Mouse (Mus musculus): ENCODE results near the gene Thbs3.

Thbs3 gene

DNA sequence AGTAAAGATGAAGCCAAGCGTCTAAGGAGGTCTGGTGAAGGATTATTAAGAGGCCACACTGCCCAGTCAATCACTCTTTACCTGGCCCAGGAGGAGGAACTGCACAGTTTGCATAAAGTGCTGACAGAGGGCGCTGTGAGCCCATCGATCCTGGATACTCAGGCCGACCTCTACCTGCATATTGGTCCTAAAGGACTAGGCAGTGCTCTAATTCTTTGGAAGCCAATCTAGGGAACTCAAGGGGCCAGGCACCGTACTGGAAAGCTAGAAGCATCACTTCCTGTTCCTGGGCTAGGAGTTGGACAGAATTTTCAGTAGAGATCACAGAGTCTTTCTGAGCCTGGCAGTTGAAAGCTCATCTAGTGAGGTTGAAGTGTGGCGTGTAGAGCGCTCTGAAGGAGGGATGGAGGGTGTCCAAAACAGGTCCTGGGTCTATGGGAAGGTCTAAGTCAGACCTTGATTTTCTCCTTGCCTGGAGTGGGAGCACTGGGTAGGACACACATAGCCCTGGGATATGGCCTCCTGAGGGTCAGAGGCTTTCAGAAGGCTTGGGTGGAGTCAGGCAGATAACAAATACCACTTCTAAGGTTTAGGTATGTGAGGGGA, 35.6 kb downstream of the Thbs3 start:
- peak; percentile 78 to 81 for DNase-seq (ENCODE audit: low spot score in 2 of 2)

DNA sequence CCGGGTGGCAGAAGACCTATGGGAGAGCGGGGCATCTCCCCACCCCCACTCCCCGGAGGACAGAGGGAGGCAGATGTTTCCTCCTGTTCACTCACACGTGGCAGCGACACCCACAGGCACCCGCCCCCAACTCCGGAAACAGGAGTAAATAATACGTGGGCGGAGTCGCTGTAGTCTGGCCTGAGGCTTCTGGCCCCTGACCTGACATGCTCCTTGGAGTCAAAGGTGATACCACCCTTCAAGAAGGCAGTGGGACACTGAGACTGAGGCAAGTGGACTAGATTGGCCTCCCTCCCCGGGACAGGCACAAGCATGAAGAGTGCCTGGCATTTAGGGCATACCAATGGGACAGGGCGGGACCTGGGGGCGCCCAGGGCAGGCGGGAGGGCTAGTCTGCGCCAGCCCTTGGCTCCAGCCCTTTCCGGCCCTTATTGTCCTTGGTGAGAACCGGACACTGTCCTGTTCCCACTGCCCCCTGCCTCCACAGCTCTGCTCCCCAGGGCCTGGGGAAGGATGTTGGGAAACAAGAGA, 36.5 kb downstream of the Thbs3 start:
- peak; percentile 91 to 93 for DNase-seq (ENCODE audit: low spot score in 2 of 2)

DNA sequence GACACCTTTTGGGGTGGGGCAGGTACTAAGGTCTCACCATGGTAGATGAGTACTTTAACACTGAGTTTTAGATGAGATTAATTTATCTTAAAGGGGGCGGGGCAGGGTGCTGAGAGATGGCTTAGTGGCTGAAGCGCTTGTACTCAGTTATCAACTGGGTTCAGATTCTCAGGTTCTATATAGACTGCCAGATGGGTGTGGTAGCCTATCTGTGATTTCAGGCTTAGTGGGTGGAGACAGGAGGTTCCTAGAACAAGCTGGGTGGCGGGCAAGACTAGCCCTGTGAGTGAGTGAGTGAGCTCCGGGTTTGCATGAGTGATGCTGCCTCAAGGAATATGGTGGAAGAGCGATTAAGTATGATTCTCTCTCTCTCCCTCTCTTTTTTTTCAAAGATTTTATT, 40.0 kb downstream of the Thbs3 start:
- DNase-seq (ENCODE audit: low spot score in 2 of 2) = no peak

DNA sequence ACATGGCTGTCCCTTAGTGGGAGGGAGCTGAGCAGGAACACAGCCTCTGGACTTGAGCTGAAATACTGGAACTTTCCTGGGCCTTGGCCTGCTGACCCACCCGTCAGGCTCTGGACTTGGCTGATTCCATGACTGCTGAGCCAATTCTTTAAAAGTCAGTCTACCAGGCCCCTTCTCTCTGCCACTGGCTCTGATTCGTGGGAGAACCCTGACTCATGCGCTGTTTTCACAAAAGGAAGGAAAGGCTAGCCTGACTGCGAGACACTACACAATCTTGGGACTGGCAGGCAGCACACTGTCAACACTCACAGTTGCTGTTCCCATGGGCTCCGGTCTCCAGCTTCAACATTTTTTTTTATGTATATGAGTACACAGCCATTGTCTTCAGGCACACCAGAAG, 41.2 kb downstream of the Thbs3 start:
- DNase-seq (ENCODE audit: low spot score in 2 of 2) = no peak

DNA sequence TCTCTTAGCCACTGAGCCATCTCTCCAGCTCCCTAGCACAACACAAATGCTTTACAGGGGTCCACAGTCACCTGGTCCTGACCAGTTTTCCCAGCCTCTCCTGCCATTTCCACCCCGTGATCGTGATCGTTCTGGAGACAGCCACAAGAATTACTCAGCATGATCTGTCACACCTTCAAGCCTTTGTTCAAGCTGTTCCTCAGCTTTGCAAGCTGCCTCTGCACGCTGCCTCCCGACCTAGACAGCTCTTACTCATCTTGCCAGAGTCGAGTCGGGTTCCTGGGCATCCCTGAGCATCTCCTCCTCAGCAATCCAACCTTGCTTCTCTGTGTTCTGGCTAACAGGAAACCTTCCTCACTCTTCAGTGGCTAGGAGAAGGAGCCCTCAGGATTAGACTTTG, 44.1 kb downstream of the Thbs3 start, which contains the start of gene Dpm3:
Gene Dpm3 (plus strand): TSS at position 283 of the 400 bp plus-strand sequence.
- DNase-seq (ENCODE audit: low spot score in 2 of 2) = no peak

DNA sequence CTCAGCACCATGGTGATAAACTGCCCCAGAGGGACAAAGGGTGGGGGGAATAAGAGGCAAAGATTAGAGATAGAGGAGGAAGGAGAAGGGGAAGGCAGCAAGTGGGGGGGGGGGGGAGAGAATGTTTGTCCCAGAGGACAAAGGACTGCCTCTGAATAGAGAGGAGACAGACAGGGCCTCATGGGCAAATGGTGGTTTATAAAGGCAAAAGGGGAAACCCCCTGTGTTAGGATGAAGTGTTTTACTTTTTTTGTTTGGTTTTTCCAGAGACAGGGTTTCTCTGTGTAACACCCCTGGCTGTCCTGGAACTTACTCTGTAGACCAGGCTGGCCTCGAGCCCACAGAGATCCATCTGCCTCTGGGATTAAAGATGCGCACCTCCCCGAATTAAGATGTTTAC, 45.2 kb downstream of the Thbs3 start:
- no peak for DNase-seq (ENCODE audit: low spot score in 2 of 2)

DNA sequence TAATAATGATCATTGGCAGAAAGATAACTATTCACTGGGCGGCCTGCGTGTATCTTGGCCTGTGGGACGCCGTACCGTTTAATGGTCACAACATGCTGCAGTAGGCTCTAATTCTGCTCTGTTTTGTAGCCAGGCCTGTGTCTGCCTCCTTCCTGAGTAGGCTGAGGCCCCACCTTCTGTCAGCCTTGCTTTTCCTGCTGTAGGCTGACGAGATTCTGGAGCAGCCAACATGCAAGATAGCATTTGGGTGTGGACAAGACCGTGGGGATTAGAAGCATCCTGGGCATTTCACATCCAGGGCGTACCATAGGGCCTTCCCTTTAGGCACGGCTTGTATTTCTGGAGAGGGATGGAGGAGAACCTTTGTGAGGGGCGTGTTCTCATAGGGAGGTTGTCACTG, 47.4 kb downstream of the Thbs3 start:
- no peak for DNase-seq (ENCODE audit: low spot score in 2 of 2)

DNA sequence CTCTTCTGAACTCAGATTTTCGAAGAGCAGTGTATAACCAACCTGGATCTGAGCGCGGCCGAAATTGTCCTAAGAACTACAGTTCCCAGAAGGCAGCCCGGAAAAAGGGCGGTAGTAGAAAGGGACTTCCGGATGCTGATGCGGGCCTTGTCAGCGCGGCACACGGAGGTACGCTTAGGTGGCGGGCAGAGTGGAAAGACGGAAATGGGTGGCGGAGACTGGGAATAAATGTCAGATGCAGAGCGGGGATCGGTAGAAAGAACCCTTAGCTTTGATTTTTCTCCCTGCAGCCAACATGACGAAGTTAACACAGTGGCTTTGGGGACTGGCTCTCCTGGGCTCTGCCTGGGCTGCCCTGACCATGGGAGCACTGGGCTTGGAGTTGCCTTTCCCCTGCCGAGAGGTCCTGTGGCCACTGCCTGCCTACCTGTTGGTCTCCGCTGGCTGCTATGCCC, 51.5 kb downstream of the Thbs3 start:
- DNase-seq (ENCODE audit: low spot score in 2 of 2) = peak; percentile 79 to 82

DNA sequence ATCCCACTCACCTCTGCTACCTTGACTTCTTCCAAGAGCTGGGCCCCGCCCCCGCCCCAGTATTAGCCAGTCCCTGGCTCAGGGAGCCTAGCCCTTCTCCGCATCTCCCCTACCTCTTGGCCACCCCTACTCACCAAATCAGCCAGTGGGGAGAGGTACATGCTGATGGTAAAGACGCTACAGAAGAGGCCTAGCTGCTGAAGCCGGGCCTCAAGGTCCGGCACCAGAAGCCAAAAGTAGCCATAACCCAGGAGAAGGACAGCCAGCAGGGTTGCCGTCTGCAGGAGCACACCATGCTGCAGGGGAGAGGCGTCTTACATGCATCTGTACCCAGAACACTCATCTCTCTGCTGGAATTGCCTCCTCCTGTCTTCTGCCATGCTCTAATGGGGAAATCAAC, 53.9 kb downstream of the Thbs3 start:
- DNase-seq (ENCODE audit: low spot score in 2 of 2) = no peak

DNA sequence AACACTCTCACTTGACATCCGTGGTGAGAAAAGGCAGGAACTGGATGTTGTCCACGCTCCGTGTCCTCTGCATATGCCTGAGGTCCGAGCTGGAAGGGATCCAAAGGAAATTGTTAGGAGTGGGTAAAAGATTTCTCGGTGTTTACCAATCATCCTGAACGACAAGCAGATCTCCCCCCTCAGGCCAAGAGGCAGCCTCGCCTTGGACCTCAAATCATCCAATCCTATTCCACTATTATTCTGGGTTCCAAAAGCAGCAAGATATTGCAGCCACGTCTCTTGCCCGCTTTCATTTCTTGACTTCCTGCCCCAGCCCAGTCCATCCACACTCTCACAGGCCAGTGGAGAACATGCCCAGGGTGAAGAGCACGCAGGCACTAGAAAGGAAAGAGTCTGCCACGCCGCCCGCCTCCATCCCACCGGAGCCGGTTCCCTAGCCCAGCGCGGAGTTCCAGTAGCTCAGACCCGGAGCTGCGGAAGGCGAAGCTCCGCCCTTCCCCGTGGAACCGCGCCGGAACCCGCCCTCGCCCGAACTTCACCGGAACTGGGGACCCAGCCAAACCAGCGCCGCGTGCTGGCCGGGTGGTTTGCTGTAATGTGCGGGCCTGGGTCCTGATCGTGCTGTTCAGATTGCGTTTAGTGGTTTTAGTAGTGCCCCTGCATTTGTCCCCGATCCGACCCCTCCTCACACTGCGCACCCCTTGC, 55.2 kb downstream of the Thbs3 start, which contains the start of gene Slc50a1:
Gene Slc50a1 (minus strand): TSS at position 520 of the 705 bp plus-strand sequence.
- DNase-seq (ENCODE audit: low spot score in 2 of 2) = peak; percentile 78 to 79

DNA sequence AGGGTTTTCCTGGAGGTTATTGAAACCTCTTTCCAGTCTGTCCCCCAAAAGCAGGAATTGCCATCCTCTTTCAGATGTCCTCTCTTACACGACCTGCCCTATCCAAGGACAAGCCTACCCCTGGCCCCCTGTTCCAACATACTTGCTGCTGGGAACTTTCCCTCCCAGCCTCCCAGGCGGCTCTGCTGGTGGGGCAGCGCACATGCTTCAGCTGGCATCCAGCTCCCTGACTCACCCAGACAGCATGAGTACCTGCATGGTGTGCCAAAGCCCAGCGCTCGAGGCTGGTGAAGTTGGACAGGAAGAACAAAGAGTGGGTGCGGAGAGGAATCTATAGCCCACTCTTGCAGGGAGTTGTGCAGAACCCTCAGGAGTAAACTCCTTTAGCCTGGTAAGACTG, 55.9 kb downstream of the Thbs3 start:
- DNase-seq (ENCODE audit: low spot score in 2 of 2) = no peak

DNA sequence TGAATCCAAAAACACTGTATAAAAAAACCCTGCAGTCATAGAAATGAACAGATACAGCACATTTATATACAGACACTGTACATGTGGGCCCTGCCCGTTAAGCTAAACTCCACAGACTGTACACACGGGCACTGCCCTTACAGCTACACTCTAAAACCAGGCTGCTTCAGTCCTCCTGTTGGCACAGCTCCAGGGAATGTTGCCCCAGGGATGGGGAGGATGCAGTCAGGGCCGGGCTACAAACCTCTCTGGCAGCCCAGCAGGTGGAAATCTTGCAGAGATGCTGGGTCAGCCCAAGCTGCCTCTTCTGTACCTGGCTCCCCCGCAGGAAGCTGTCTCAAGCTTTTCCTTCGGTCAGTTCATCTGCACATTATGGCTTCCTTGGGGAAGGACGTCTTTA, 56.8 kb downstream of the Thbs3 start:
- DNase-seq (ENCODE audit: low spot score in 2 of 2) = no peak

DNA sequence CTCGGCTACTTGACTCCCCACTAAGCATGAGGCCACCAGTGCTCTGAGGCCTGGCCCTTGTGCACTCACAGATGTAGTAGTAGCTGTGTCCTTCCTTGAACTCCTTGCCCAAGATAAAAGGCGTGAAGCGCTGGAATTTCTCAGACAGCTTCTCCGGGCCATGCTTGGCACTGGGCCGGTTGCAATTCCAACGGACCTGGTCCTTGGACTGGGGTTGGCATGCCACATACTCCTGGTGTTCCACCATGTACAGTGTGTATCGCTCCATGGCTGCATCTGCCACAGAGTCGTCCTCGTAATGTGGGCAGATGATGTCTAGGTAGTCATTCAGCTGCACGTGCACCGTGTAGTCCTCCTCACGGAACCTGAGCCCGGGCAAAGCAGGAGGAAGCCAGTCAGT, 61.1 kb downstream of the Thbs3 start:
- no peak for DNase-seq (ENCODE audit: low spot score in 2 of 2)
